ENCODE assay signal across 8 mouse cellular contexts in the genomic region with DNA sequence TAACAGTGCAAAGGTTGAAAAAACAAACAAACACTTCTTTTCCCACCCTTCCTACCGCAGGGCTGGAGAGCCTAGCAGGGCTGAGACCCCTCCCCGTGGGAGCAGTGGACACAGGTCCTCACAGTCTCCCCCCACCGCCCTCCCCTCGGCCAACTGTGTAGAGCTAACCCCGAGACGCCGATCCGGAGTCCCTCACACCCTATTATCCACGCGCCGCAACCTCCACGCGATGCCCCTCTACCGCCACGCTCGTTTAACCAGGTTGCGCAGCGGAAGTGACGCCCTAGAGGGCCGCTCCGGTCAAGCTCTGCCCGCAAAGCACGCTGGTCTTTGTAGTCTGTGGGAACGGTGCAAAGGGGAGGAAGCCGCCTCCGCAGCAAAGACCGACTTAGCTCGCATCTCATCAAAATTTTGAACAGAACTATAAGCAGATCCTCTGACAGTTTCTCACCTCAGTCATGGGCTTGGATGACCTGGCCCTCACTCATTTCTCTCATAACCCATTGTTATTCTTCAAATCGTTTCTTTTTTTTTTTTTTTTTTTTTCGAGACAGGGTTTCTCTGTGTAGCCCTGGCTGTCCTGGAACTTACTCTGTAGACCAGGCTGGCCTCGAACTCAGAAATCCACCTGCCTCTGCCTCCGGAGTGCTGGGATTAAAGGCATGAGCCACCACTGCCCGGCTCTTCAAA. TPM values are rescaled to one million over a fixed set of nuclear protein-coding genes. Genes with fewer than 3 reads are reported as not detected.
DNase-seq lines count a peak whose midpoint lies in the region; ATAC-seq and TF ChIP-seq lines count a peak whose summit lies in the region.

A gene (minus strand): TSS at position 290 of the 690 bp plus-strand sequence.

- peak; percentile 76 for TF ChIP-seq POLR2A in olfactory bulb, adult 2 months (IDR thresholded peaks at IDR 0.05; ENCODE audit: insufficient read depth, low read depth, low read length)
- TF ChIP-seq POLR2A in thymus, adult 2 months (IDR thresholded peaks at IDR 0.05; ENCODE audit: control insufficient read depth, extremely low read depth, insufficient read depth, low read length, poor library complexity): 0 out of 2 replicates have a peak, but pooled peaks have one; percentile 39

- 4% methylated on average over 32 of the region's 33 CpGs for WGBS in forebrain, embryonic 16.5 days
- WGBS in lung, embryonic 14.5 days: 3% methylated on average over 32 of the region's 33 CpGs
- WGBS in olfactory bulb, adult 2 months: 3% methylated on average over 33 of the region's 33 CpGs
- 4% methylated on average over 33 of the region's 33 CpGs for WGBS in thymus, adult 2 months

- peak; percentile 45 for TF ChIP-seq CTCF in layer of hippocampus, adult 2 months (conservative IDR thresholded peaks at IDR 0.05)
- peak; percentile 45 for TF ChIP-seq CTCF in lung, embryonic 14.5 days (IDR thresholded peaks at IDR 0.05; ENCODE audit: low read depth)
- no peak for TF ChIP-seq CTCF in olfactory bulb, adult 2 months (IDR thresholded peaks at IDR 0.05; ENCODE audit: insufficient read depth, low read depth, low read length)
- TF ChIP-seq CTCF in thymus, adult 2 months (IDR thresholded peaks at IDR 0.05; ENCODE audit: borderline replicate concordance, control insufficient read depth, extremely low read depth, insufficient read depth, low read length, poor library complexity): peak; percentile 52; the same call in 1 of the 2 replicates

- intact Hi-C loops in heart, postnatal 36 days (cut with DNase I): loop anchor here (2.0 to 5.0 kb wide), 2 partner anchors 19 to 315 kb away; a partner anchor contains a TSS

- no peaks in the 10 kb centered on the region for H3K27me3 ChIP-seq in forebrain, embryonic 16.5 days (replicated peaks; ENCODE audit: control insufficient read depth, insufficient read depth, low read length)
- no peaks in the 10 kb centered on the region for H3K27me3 ChIP-seq in lung, embryonic 14.5 days (ENCODE audit: insufficient read depth, low read length)
- no peaks in the 10 kb centered on the region for H3K27me3 ChIP-seq in thymus, adult 2 months (ENCODE audit: control insufficient read depth, insufficient read depth, low read length)

- ATAC-seq in forebrain, embryonic 16.5 days: peak; percentile 98
- peak; percentile 97 for ATAC-seq in lung, embryonic 14.5 days (ENCODE audit: insufficient read depth)

- H3K9me3 ChIP-seq in ES-E14 (ENCODE audit: control insufficient read depth, insufficient read depth, low read depth, low read length): no peaks in the 10 kb centered on the region
- H3K9me3 ChIP-seq in forebrain, embryonic 16.5 days (ENCODE audit: control insufficient read depth, low read length): no peaks in the 10 kb centered on the region
- no peaks in the 10 kb centered on the region for H3K9me3 ChIP-seq in lung, embryonic 14.5 days (ENCODE audit: low read depth, low read length)

- in situ Hi-C loops in ES-E14 (cut with MboI; ENCODE audit: low sequenced_read_pairs in 2 of 2, unreplicated experiment in 2 of 2): no loop called here

- H3K36me3 ChIP-seq in ES-E14 (ENCODE audit: control insufficient read depth, insufficient read depth, low read length, poor library complexity, severe bottlenecking): peaks cover 48% of the 10 kb centered on the region
- H3K36me3 ChIP-seq in forebrain, embryonic 16.5 days (ENCODE audit: control insufficient read depth, insufficient read depth): peaks cover 23% of the 10 kb centered on the region
- peaks cover 65% of the 10 kb centered on the region for H3K36me3 ChIP-seq in lung, embryonic 14.5 days (ENCODE audit: insufficient read depth)
- H3K36me3 ChIP-seq in thymus, adult 2 months (ENCODE audit: control insufficient read depth, insufficient read depth, low read length): peaks cover 23% of the 10 kb centered on the region

- peak within 1 kb of the TSS; percentile 20; the same call in 1 of the 2 replicates for H3K27ac ChIP-seq in ES-E14 (ENCODE audit: insufficient read depth, low read depth, low read length, poor library complexity, severe bottlenecking)
- H3K27ac ChIP-seq in forebrain, embryonic 16.5 days (ENCODE audit: low read length): no peak within 1 kb of the TSS
- peak within 1 kb of the TSS; percentile 90 for H3K27ac ChIP-seq in layer of hippocampus, adult 2 months
- no peak within 1 kb of the TSS; the same call in 1 of the 2 replicates for H3K27ac ChIP-seq in lung, embryonic 14.5 days (ENCODE audit: low read depth)
- H3K27ac ChIP-seq in olfactory bulb, adult 2 months (ENCODE audit: insufficient read depth, low read depth, low read length): no peak within 1 kb of the TSS
- no peak within 1 kb of the TSS for H3K27ac ChIP-seq in thymus, adult 2 months (ENCODE audit: control insufficient read depth, insufficient read depth, low read length)

- no peaks in the 10 kb centered on the region; a peak in 2 of 4 replicates for H3K4me1 ChIP-seq in ES-E14 (ENCODE audit: control insufficient read depth in 2 of 2, insufficient read depth in 2 of 2, low read length in 2 of 2, poor library complexity in 1 of 2)
- H3K4me1 ChIP-seq in forebrain, embryonic 16.5 days (replicated peaks; ENCODE audit: control insufficient read depth, insufficient read depth, low read length): peaks cover 7% of the 10 kb centered on the region
- H3K4me1 ChIP-seq in lung, embryonic 14.5 days (ENCODE audit: insufficient read depth): 0 out of 2 replicates have a peak, but pooled peaks cover 3% of the 10 kb centered on the region
- H3K4me1 ChIP-seq in olfactory bulb, adult 2 months (ENCODE audit: control insufficient read depth, insufficient read depth, low read length): no peaks in the 10 kb centered on the region
- no peaks in the 10 kb centered on the region for H3K4me1 ChIP-seq in thymus, adult 2 months (replicated peaks; ENCODE audit: control insufficient read depth, insufficient read depth, low read length)

- H3K9ac ChIP-seq in ES-E14 (ENCODE audit: insufficient read depth, low read depth, low read length, poor library complexity, severe bottlenecking): peak within 1 kb of the TSS; percentile 87
- H3K9ac ChIP-seq in forebrain, embryonic 16.5 days (replicated peaks; ENCODE audit: low read depth, low read length): peak within 1 kb of the TSS; percentile 78
- peak within 1 kb of the TSS; percentile 87 for H3K9ac ChIP-seq in lung, embryonic 14.5 days

- peak; percentile 78 for DNase-seq in ES-E14 (ENCODE audit: low read depth, low spot score)
- DNase-seq in cerebellum, adult 11-12 months: peak; percentile 86
- DNase-seq in heart, postnatal 36 days: peak; percentile 77 to 83
- DNase-seq in layer of hippocampus, adult 2 months (ENCODE audit: low spot score in 2 of 2): peak; percentile 88 to 91
- peak; percentile 96 for DNase-seq in lung, embryonic 14.5 days
- peak; percentile 86 for DNase-seq in thymus, adult 2 months

- peak within 1 kb of the TSS; percentile 79 to 96 for H3K4me3 ChIP-seq in ES-E14 (ENCODE audit: insufficient read depth in 1 of 2, low read depth in 1 of 2, low read length in 2 of 2, poor library complexity in 1 of 2, severe bottlenecking in 1 of 2)
- peak within 1 kb of the TSS; percentile 86 for H3K4me3 ChIP-seq in forebrain, embryonic 16.5 days (replicated peaks; ENCODE audit: low read length)
- peak within 1 kb of the TSS; percentile 92 for H3K4me3 ChIP-seq in layer of hippocampus, adult 2 months
- H3K4me3 ChIP-seq in lung, embryonic 14.5 days (ENCODE audit: low read depth, low read length): peak within 1 kb of the TSS; percentile 82
- peak within 1 kb of the TSS; percentile 97 for H3K4me3 ChIP-seq in olfactory bulb, adult 2 months (ENCODE audit: insufficient read depth, low read depth, low read length)
- H3K4me3 ChIP-seq in thymus, adult 2 months (ENCODE audit: control insufficient read depth, insufficient read depth, low read length): peak within 1 kb of the TSS; percentile 86

- H3K4me2 ChIP-seq in forebrain, embryonic 16.5 days (ENCODE audit: low read length): peak within 1 kb of the TSS; percentile 69
- peak within 1 kb of the TSS; percentile 68 for H3K4me2 ChIP-seq in lung, embryonic 14.5 days

TF ChIP-seq in ES-E14, 5 proteins besides CTCF, POLR2A, EP300 and RAD21:
- peak; percentile 89 for TF ChIP-seq ZNF384 (IDR thresholded peaks at IDR 0.05; ENCODE audit: low read depth, low read length)
- TF ChIP-seq HCFC1 (IDR thresholded peaks at IDR 0.05; ENCODE audit: borderline replicate concordance, insufficient read depth, low read length): peak; percentile 93
- TF ChIP-seq ZC3H11A (IDR thresholded peaks at IDR 0.05; ENCODE audit: borderline replicate concordance, low read depth, low read length): no peak

RNA-seq across cellular contexts. Expression of the gene that starts here (rescaled TPM):
- total RNA-seq in ES-E14 (2012; rRNA removed): 11.0 and 14.6 TPM in 2 replicates
- 8.4 and 10.0 TPM in 2 replicates for polyA plus RNA-seq in forebrain, embryonic 16.5 days (2015; fragmentation: Nextera tagmentation; extraction: Ambion mirVana)
- 1 to 10 TPM; 1.5 to 1.7 TPM for total RNA-seq in heart, postnatal 36 days (2021)
- total RNA-seq in layer of hippocampus, adult 2 months (2021): 1 to 10 TPM; 6.9 TPM
- polyA plus RNA-seq in lung, embryonic 14.5 days (2014; fragmentation: Nextera tagmentation; extraction: Ambion mirVana): 8.7 and 9.8 TPM in 2 replicates
- polyA plus RNA-seq in olfactory bulb, adult 2 months (2012; ENCODE audit: insufficient read depth, insufficient read length, low replicate concordance, missing spikeins): 148 TPM in 1 of 2 replicates, not detected in the other
- 4.0 and 4.5 TPM in 2 replicates for polyA plus RNA-seq in thymus, adult 2 months (2012; rRNA removed)

Comparison
In these comparisons a context has a peak if more than half of its experiments do, and no peak if none do; other contexts are left out.
1. H3K27ac ChIP-seq: peak in ES-E14 (single experiment) and layer of hippocampus, adult 2 months (single experiment); none in forebrain, embryonic 16.5 days (single experiment), lung, embryonic 14.5 days (single experiment), olfactory bulb, adult 2 months (single experiment) and thymus, adult 2 months (single experiment).
2. Peak in every context shown above with its lines, with median percentiles within 50 percentile points of each other: DNase-seq, H3K4me3 ChIP-seq and H3K9ac ChIP-seq.